Mouse (Mus musculus) stomach, embryonic 15.5 days (tissue): ENCODE data around the gene Slc25a45. TPM values are rescaled to one million over a fixed set of nuclear protein-coding genes. Genes with fewer than 3 reads are reported as not detected.
"Not testable (repeated sequence)": the region's sequence is repeated elsewhere in the genome, so short reads cannot be mapped to it uniquely, and the experiment has no call there.

Experiments used
- ATAC-seq: fragments of 200-750 bp; cut with Nextera tagmentation; 2 replicates; pipeline ENCODE4 v1.8.0; 2017; ENCODE audit warnings: low read depth, moderate number of reproducible peaks, moderate TSS enrichment; ENCODE audit not compliant: insufficient read depth, low FRiP score
- H3K27ac ChIP-seq: fragments of 300-500 bp; sonication (generic); 2 replicates; pipeline ENCODE4 v1.5.1; 2015; ENCODE audit warnings: mild to moderate bottlenecking, inconsistent platforms
- H3K27me3 ChIP-seq: fragments of 300-500 bp; sonication (generic); replicated peaks from 2 replicates; pipeline ENCODE4 v1.6.1; 2015; ENCODE audit warnings: inconsistent platforms
- H3K36me3 ChIP-seq: fragments of 300-500 bp; sonication (generic); 2 replicates; pipeline ENCODE4 v1.6.1; 2015; ENCODE audit warnings: inconsistent platforms
- H3K4me1 ChIP-seq: fragments of 300-500 bp; sonication (generic); 2 replicates; pipeline ENCODE4 v1.6.1; 2015; ENCODE audit warnings: inconsistent platforms
- H3K4me2 ChIP-seq: fragments of 300-500 bp; sonication (generic); 2 replicates; pipeline ENCODE4 v1.6.1; 2015; ENCODE audit warnings: mild to moderate bottlenecking, inconsistent platforms
- H3K4me3 ChIP-seq: fragments of 300-500 bp; sonication (generic); replicated peaks from 2 replicates; pipeline ENCODE4 v1.5.1; 2015; ENCODE audit warnings: inconsistent platforms
- H3K9ac ChIP-seq: fragments of 300-500 bp; sonication (generic); 2 replicates; pipeline ENCODE4 v1.6.1; 2015; ENCODE audit warnings: inconsistent platforms
- H3K9me3 ChIP-seq: fragments of 300-500 bp; sonication (generic); 2 replicates; pipeline ENCODE4 v1.6.1; 2016; ENCODE audit warnings: inconsistent platforms
- WGBS: fragments of 180-500 bp; shearing (Covaris S2); methylation state at CpG from one replicate; pipeline ENCODE4 v1.1.7; 2015; 5-methylcytosine and 5-hydroxymethylcytosine counted together
- polyA plus RNA-seq: library from polyadenylated mRNA; unstranded; fragments of >200 nt; fragmentation: Nextera tagmentation; extraction: Ambion mirVana; gene quantifications from 2 replicates; pipeline ENCODE4 v1.2.1, GENCODE M21; 2015

Gene Slc25a45
- polyA plus RNA-seq, 1 experiment from 2014 or later, result 5.5 TPM

DNA sequence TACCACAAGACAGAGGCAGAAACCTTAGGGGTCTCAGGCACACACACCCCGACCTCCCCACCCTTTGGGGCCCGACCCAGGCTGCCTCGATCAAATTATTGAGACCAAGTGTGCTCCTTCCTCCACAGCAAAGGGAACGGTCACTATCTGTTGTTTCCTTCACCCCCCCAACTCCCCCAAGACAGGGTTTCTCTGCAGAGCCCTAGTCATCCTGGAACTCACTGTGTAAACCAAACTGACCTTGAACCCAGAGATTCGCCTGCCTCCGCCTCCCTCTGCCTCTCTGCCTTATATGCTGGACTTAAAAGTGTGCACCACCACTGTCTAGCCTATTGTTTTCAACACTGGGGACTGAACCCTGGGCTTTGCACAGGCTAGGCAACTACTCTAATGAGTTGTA, 5.9 kb upstream of the Slc25a45 start:
- H3K4me2 ChIP-seq, result peak overlapping the region; percentile 29; the same call in 1 of the 2 replicates
- no peak overlapping the region for H3K9ac ChIP-seq
- 0 out of 2 replicates have a peak, but pooled peaks cover 5% of the 10 kb centered on the region for H3K36me3 ChIP-seq
- no peak for ATAC-seq
- no peak overlapping the region for H3K4me3 ChIP-seq
- 40% methylated on average over 6 of the region's 6 CpGs for WGBS
- no peaks in the 10 kb centered on the region for H3K9me3 ChIP-seq
- peaks cover 35% of the 10 kb centered on the region for H3K4me1 ChIP-seq
- H3K27me3 ChIP-seq, result no peaks in the 10 kb centered on the region
- H3K27ac ChIP-seq, result peak overlapping the region; percentile 63

DNA sequence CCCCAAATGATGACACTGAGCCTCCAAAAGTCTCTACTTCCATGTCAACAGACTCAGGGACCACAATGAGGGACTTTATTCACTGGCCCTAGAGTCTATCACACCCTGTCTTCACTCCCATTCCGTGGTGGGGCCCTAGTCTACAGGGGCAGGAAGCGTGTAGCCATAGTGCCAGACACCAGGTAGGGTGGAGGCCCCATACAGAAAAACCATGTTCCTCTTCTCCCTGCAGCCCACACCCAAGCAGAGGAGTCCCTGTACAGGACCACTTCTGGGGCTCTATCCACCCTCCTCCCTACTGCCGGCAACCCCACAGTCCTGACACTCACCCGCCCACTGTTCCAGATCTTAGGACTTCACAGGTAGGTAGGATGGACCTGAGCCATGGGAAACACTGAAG, 5.1 kb upstream of the Slc25a45 start:
- Histone ChIP-seq H3K4me2 (no peak overlapping the region; the same call in 1 of the 2 replicates), H3K27ac (no peak overlapping the region), H3K27me3 (no peaks in the 10 kb centered on the region), H3K4me1 (peaks cover 37% of the 10 kb centered on the region), H3K36me3 (0 out of 2 replicates have a peak, but pooled peaks cover 5% of the 10 kb centered on the region), H3K9me3 (no peaks in the 10 kb centered on the region), H3K9ac (no peak overlapping the region), H3K4me3 (no peak overlapping the region)
- WGBS, result 73% methylated on average over 4 of the region's 4 CpGs
- no peak for ATAC-seq

DNA sequence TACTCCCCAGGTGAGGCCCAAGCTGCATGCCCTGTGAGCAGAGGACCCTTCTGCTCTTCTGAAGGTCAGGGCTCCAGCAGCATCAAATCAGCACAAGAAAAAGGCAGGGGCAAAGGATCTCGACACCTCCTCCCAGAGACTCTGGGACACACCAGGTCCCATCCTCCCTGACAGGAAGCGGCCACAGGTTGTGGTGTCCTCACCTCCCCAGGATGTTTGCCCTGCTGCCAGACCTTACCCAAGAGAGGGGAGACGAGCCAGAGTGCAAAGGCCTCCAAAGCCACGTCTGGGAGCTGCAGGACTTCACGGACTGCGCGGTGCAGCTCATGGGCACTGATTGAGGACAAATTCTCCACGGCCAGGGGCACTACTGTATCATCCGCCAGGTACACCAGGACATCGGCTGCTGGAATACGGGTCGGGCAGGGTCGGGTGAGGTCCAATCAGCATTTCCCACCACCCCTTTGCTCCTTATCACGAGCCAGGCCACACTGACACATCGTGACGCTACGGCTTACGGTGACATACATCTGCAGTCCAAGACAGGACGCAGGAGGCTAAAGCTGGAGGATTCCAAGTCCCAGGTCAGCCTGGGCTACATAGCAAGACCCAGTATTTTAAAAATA, 4.6 kb upstream of the Slc25a45 start:
- Histone ChIP-seq H3K36me3 (0 out of 2 replicates have a peak, but pooled peaks cover 5% of the 10 kb centered on the region), H3K4me2 (peak overlapping the region; percentile 85; the same call in 1 of the 2 replicates), H3K27me3 (no peaks in the 10 kb centered on the region), H3K4me1 (peaks cover 42% of the 10 kb centered on the region), H3K4me3 (0 out of 2 replicates have a peak overlapping the region, but pooled peaks have one; percentile 84), H3K9me3 (no peaks in the 10 kb centered on the region), H3K9ac (no peak overlapping the region), H3K27ac (no peak overlapping the region)
- no peak for ATAC-seq
- WGBS, result 80% methylated on average over 19 of the region's 19 CpGs

DNA sequence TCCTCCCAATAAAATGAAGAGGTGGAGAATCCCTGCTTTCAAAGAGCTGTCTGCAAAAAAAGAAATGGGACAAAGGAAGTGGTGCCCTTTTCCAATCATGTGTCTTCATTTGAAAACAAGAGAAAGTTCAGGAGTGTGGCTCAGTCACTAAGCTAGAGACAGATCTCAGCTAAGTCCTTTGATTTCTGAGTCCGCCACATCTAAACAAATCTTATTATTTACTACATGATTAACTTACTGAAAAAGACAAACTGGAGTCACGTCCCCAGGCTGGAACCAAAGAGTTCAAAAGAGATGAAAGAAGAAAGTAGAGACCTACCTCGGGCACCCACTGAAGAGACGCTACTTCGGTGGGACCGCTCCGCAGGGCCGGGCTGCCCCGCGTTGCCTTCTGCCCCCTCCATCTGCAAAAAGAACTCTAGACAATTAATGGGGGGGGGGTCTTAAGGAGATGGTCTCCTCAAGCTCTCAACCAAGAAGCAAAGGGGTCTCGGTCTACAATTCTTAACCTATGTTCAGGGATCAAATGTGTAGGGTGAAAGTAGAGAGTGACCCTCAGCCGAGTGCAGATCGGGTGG, 3.1 kb upstream of the Slc25a45 start:
- Histone ChIP-seq H3K4me3 (peak overlapping the region; percentile 84), H3K4me2 (peak overlapping the region; percentile 85), H3K9ac (peak overlapping the region; percentile 82), H3K27ac (peak overlapping the region; percentile 44; the same call in 1 of the 2 replicates), H3K27me3 (no peaks in the 10 kb centered on the region), H3K9me3 (no peaks in the 10 kb centered on the region), H3K4me1 (peaks cover 47% of the 10 kb centered on the region), H3K36me3 (no peaks in the 10 kb centered on the region)
- 6% methylated on average over 13 of the region's 13 CpGs for WGBS
- no peak for ATAC-seq

DNA sequence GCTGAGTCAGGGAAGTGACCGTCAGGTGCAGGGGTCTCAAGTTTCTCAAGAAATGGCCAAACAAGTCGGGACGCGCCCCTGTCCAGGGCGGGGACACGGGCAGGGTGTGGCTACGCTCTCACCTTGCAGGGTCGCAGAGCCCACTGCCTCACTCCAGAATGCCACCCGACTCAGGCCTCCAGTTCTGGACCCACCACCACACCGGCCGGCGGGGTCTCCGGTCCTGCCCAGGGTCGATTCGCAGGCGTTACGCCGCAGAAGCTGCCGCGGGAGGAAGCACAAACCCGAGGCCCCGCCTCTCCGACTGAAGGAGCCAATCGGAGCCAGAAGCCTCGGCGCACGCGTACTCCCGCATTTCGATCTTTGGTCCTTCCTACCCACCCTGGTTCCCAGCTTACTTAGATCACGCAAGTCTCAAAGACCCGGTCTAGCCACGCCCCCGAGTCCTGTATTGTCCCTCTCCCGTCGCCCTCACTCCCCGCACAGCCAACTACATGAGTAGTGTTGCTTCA, 2.6 kb upstream of the Slc25a45 start, which contains the start of gene Frmd8:
Gene Frmd8 (minus strand): TSS at position 306 of the 512 bp plus-strand sequence.
- peaks cover 47% of the 10 kb centered on the region for H3K4me1 ChIP-seq
- H3K27me3 ChIP-seq, result no peaks in the 10 kb centered on the region
- under 1% methylated on average over 37 of the region's 37 CpGs for WGBS
- H3K4me3 ChIP-seq, result peak within 1 kb of the TSS; percentile 84
- H3K4me2 ChIP-seq, result peak within 1 kb of the TSS; percentile 85
- H3K36me3 ChIP-seq, result no peaks in the 10 kb centered on the region
- peak; percentile 80 for ATAC-seq
- no peaks in the 10 kb centered on the region for H3K9me3 ChIP-seq
- peak within 1 kb of the TSS; percentile 82 for H3K9ac ChIP-seq
- peak within 1 kb of the TSS; percentile 44 for H3K27ac ChIP-seq

DNA sequence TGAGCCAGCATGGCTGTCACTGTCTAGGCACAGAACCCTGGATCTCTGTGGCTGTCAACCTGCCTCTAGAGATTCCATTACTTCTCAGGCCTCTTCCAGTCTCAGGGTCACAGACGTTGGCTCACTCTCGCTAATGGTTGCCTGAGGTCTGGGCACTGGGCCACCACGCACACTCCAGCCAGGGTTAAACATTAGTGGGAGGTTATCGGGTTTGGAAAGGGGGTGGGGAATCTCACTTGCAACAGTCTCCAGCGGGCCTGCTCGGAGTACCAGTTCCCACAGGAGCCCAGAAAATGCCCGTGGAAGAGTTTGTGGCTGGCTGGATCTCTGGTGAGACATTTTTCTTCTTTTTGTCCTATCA, 734 bp downstream of the Slc25a45 start:
- 57% methylated on average over 7 of the region's 7 CpGs for WGBS
- peak overlapping the region; percentile 36 for H3K4me2 ChIP-seq
- no peak for ATAC-seq
- H3K4me1 ChIP-seq, result peaks cover 25% of the 10 kb centered on the region
- H3K27me3 ChIP-seq, result no peaks in the 10 kb centered on the region
- H3K9ac ChIP-seq, result no peak overlapping the region
- peak overlapping the region; percentile 82 for H3K27ac ChIP-seq
- peak overlapping the region; percentile 11; the same call in 1 of the 2 replicates for H3K4me3 ChIP-seq
- no peaks in the 10 kb centered on the region for H3K36me3 ChIP-seq
- H3K9me3 ChIP-seq, result no peaks in the 10 kb centered on the region

DNA sequence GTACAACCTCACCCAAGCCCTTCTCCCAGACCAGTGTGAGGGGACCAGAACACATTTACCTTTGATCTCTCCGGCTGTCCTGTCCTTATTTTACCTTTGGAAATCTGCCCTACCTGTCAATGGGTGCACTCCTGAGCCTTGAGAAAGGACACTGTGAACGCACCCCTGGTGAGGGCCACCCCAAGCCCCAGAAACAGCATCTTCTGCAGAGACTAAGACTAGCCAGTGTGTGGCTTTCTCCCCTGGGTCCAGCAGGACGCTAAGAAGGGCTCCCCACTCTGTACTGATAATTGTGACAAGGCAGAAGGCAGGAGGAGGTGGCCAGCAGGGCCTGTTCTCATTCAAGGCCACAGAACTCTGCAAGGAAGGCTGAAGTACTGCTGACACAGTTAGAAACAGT, 1.3 kb downstream of the Slc25a45 start:
- Histone ChIP-seq H3K9ac (no peak overlapping the region), H3K4me3 (no peak overlapping the region), H3K36me3 (no peaks in the 10 kb centered on the region), H3K27ac (peak overlapping the region; percentile 82; the same call in 1 of the 2 replicates), H3K27me3 (no peaks in the 10 kb centered on the region), H3K4me1 (peaks cover 25% of the 10 kb centered on the region), H3K4me2 (peak overlapping the region; percentile 36; the same call in 1 of the 2 replicates), H3K9me3 (no peaks in the 10 kb centered on the region)
- 73% methylated on average over 3 of the region's 3 CpGs for WGBS
- no peak for ATAC-seq

DNA sequence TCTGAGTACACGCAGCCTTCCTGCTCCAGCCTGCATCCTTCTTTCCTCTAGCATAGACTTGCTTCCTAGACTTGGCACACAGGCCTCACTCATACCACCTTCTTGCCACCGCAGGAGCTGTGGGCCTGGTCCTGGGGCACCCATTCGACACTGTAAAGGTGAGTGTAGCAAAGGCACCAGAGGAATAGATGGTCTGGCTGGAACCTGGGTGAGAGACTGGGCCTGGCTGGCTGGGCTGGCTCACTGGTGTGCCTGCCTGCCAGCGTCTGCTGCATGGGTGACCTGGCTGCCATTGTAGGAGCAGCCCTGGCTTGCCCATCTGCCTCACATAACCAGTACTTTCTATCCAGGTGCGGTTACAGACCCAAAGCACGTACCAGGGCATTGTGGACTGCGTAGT, 2.1 kb downstream of the Slc25a45 start:
- H3K36me3 ChIP-seq, result no peaks in the 10 kb centered on the region
- no peaks in the 10 kb centered on the region for H3K27me3 ChIP-seq
- H3K4me1 ChIP-seq, result peaks cover 18% of the 10 kb centered on the region
- no peaks in the 10 kb centered on the region for H3K9me3 ChIP-seq
- H3K4me2 ChIP-seq, result no peak overlapping the region
- H3K9ac ChIP-seq, result no peak overlapping the region
- H3K27ac ChIP-seq, result no peak overlapping the region
- H3K4me3 ChIP-seq, result no peak overlapping the region
- WGBS, result 88% methylated on average over 7 of the region's 7 CpGs
- no peak for ATAC-seq

DNA sequence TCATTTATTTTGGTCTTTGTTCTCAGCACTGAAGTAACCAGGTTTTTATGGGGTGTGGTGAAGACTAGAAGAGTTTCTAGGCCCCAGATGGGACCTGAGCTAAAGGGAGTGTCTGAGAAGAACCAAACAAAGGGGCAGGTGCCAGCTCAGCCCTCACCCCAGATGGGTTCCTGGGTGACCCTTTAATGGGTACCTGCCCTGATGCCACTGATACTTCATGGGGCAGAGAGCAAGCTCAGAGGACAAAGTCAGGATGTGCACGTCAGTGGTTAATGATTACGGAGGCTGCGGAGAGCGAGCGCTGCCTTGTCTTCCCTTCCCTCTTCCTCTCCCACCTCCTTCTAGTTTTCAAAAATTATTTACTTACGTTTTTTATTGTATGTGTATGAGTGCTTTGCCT, 3.5 kb downstream of the Slc25a45 start:
- no peak for ATAC-seq
- H3K9me3 ChIP-seq, result no peaks in the 10 kb centered on the region

DNA sequence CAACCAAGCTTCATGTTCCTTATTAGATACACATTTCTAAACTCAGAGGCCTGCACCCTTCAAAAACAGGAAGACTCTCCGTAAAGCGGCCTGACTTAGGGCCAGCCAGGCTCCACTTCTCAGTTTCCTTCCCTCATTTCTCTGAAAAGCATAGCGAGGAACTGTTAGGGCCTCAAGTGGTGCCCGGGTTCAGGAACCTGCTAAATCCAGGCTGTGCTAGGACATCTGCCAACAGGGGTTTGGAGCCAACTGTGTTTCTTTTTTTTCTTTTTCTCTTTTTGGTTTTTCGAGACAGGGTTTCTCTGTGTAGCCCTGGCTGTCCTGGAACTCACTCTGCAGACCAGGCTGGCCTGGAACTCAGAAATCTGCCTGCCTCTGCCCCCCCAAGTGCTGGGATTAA, 4.5 kb downstream of the Slc25a45 start:
- H3K4me3 ChIP-seq, H3K27me3 ChIP-seq, H3K4me2 ChIP-seq, H3K9ac ChIP-seq, H3K9me3 ChIP-seq, H3K27ac ChIP-seq, ATAC-seq, H3K36me3 ChIP-seq: not testable (repeated sequence)
- WGBS, result 74% methylated on average over 5 of the region's 5 CpGs
- peaks cover 12% of the 10 kb centered on the region; the same call in 1 of the 2 replicates for H3K4me1 ChIP-seq

More for the DNA sequence above, 3.5 kb downstream of the Slc25a45 start:
- Histone ChIP-seq H3K27me3 (no peaks in the 10 kb centered on the region), H3K27ac (no peak overlapping the region), H3K4me1 (peaks cover 12% of the 10 kb centered on the region; the same call in 1 of the 2 replicates), H3K36me3 (no peaks in the 10 kb centered on the region), H3K4me2 (no peak overlapping the region), H3K9ac (no peak overlapping the region), H3K4me3 (no peak overlapping the region)
- WGBS, result 90% methylated on average over 6 of the region's 6 CpGs

DNA sequence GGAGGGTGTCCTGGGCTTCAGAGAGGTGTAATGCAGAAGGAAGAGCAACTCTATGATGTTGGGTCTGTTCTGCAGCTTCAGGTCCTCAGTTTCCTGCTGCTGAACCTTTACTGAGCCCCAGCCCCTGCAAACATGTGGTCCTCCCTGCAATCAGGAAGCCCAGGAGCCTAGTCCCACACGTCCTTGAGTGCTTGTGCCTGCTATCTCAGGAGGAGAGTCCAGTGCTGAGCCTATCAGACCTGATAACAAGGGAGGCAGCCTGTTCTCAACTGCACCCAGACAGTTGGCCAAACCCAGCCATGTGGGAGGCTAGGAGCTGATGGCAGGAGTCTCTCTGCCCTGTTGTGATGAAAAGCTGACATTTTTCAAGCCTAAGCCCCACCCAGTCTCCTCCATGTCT, 6.3 kb downstream of the Slc25a45 start:
- Histone ChIP-seq H3K9me3 (no peaks in the 10 kb centered on the region), H3K4me2 (no peak overlapping the region), H3K4me3 (no peak overlapping the region), H3K36me3 (no peaks in the 10 kb centered on the region), H3K27ac (no peak overlapping the region), H3K4me1 (no peaks in the 10 kb centered on the region; the same call in 1 of the 2 replicates), H3K9ac (no peak overlapping the region), H3K27me3 (no peaks in the 10 kb centered on the region)
- peak; percentile 68; the same call in 1 of the 2 replicates for ATAC-seq
- WGBS, result 28% methylated on average over 1 of the region's 1 CpGs

DNA sequence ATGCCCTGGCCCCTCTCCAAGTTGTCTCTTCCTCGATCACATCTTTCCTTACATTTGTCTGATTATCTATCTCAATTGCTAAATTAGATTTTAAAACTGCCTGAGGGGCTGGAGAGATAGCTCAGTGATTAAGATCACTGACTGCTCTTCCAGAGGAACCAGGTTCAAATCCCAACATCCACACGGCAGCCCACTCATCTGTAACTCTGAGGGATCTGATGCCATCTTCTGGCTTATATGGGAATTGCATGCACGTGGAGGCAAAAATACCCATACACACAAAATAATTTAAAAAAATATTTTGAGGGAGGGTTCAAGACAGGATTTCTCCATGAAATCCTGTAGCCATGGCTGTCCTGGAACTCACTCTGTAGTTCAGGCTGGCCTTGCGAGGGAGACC, 8.2 kb downstream of the Slc25a45 start:
- Histone ChIP-seq H3K27ac (no peak overlapping the region), H3K9me3 (no peaks in the 10 kb centered on the region), H3K9ac (no peak overlapping the region), H3K4me2 (no peak overlapping the region), H3K4me1 (no peaks in the 10 kb centered on the region; the same call in 1 of the 2 replicates), H3K4me3 (no peak overlapping the region), H3K36me3 (no peaks in the 10 kb centered on the region), H3K27me3 (no peaks in the 10 kb centered on the region)
- WGBS, result 61% methylated on average over 4 of the region's 4 CpGs
- ATAC-seq, result no peak
